Mouse (Mus musculus) spleen, adult 2 months (tissue): Measurements from ENCODE around the gene Hmg20b.

Source experiments
- CTCF ChIP-seq: fragments of 200-500 bp; IDR thresholded peaks from 2 replicates; pipeline ENCODE4 v1.5.1; 2011; ENCODE audit warnings: mild to moderate bottlenecking, inconsistent platforms; ENCODE audit not compliant: insufficient read depth, insufficient read length, insufficient replicate concordance; ENCODE audit errors: extremely low read depth
- POLR2A ChIP-seq: fragments of 200-500 bp; IDR thresholded peaks from 2 replicates; pipeline ENCODE4 v1.6.1; 2011; ENCODE audit warnings: low read depth, low read length, inconsistent platforms

DNA sequence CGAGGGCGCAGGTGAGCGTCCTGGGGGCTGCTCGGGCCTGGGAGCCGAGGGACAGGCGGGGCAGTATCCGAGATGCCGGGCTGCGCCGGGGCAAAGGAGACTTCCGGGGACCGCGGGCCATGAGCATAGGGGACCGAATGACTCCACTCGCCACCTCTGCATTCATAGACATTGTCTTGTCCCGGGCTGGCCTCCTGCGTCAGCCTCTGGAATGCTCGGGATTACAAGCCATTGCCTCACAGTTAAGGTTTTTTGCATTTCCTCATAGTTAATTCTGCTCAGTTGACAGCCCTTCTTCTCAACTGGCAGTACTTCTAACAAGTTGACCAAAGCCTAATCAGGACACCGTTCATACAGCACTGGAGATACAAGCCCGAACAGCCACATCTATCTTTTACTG is 28.8 kb downstream of the Hmg20b start:
- no peak for TF ChIP-seq CTCF
- no peak for TF ChIP-seq POLR2A
